Mouse (Mus musculus): ENCODE measurements around the gene Serpinb9c. TPM values are rescaled to one million over a fixed set of nuclear protein-coding genes. Genes with fewer than 3 reads are reported as not detected.
"Not testable (repeated sequence)": the region's sequence is repeated elsewhere in the genome, so short reads cannot be mapped to it uniquely, and the experiment has no call there.

Gene Serpinb9c
- not detected for total RNA-seq (2021)

DNA sequence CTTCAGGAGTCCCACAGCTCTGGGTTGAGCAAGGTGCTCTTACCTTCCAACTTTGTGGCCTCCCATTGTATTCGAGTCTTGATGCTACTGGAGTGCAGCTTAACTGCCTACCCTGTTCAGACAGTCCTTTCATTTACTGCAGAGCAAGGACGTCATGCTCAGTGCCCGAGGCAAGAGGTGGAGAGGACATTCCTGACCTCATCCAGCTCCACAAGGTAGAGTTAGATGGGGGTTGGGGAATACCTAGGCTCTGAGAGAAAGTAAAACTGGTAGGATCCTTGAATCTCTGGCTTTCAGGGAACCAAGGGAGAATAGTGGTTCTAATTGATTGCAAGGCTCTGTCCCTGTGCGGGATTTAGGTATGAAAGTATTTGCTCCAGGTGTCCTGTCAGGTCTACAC is at the start of gene Serpinb9c:
Gene Serpinb9c, minus strand, starts transcription at position 101 of the 400 bp plus-strand sequence.
- intact Hi-C loops (cut with DNase I), result no loop called here
- DNase-seq (ENCODE audit: low spot score in 2 of 2), result no peak

DNA sequence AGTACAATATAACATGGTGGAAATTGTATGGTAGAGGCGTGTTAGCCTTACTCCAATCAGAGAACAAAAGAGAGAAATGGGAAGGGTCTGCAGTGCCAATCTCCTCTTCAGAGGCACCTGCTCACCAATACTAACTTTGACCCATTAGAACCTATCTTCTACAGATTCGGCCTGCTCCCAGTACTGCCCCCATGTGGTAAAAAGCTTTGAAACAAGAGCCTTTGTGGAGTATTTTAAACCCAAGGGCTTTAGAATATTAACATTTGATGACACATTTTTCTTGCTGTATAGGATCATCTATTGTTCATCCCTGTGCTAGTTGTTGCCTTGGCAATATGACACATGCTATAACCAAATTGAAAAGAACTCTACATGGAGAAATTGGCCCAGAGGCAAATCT is 40.2 kb upstream of the Serpinb9c start:
- no peak for DNase-seq (ENCODE audit: low spot score in 2 of 2)
- intact Hi-C loops (cut with DNase I), result no loop called here

DNA sequence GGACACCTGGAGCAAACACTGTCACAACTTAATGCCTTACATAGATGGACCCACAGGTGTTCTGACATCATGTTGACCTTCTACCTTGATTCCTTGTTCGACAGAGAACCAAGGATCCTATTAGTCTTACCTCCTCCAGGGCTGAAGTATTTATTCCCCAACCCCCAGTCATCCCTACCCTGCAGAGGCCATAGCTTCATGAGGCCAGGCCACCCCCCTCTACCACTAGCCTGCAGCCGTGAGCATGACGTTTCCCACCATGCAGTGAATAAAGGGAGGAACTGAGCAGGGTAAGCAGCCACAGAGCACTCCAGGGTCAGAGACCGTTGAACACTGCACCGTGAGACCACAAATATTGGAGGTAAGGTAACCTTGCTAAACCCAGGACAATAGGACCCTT is 33.1 kb upstream of the Serpinb9c start, which contains the start of gene Serpinb9d:
Gene Serpinb9d, plus strand, starts transcription at position 301 of the 400 bp plus-strand sequence.
- no peak for DNase-seq (ENCODE audit: low spot score in 2 of 2)
- intact Hi-C loops (cut with DNase I), result no loop called here

DNA sequence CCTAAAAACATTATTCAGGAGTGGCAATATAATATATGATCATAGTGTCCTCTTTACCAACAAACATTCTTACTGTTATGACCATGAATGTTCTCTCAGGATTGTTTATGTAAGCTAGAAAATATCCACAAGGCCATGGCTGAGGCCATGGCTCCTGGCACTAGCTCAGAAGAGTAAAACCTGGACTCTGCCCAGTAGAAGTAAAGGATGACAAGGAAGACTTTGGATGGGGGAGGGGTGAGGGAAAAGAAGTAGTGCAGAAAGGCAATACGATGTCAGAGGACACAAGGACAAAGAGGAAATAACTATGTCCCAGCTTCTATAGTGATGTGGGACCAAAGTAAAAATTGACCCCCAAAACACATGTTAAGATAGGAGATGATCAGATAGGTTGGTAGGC is 30.9 kb upstream of the Serpinb9c start:
- intact Hi-C loops (cut with DNase I); DNase-seq (ENCODE audit: low spot score in 2 of 2): not testable (repeated sequence)

DNA sequence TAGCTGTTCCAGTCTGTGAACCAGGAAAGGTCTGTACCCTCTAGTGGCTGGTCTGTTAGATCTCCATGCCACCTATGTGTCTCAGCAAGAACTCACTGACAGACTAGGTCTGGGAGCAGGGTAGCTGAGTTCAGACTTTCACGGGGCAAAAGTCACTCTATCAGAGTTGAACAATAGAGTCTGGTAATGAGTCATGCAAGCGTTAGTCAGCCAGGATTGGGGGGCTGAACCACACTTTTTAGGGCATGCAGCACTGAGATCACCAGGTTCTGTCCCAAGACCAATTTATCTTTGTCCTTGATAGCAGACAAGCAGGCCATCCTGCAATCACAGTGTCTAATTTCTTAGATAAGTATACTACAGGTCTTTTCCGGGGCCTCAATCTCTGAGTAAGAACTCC is 18.1 kb downstream of the Serpinb9c start:
- intact Hi-C loops (cut with DNase I), result no loop called here
- DNase-seq (ENCODE audit: low spot score in 2 of 2), result no peak

DNA sequence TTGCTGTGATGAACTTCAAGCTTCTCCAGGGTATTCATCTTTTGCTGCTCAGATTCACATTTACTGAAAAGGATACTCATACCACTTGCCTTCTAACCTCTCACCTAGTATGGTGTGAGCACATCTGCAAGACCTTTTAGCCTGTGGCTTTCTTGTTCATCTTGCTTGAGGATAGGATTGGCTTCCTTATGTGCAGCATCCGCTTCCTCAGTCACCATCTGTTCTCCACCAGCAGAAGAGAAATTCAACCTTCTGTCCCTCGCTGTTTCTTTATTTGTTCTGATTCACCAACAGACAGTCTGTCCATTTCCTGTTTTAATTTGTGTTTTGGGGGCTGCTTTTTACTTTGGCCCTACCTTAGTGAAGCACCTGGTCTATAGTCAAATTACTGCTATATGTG is 21.8 kb downstream of the Serpinb9c start:
- DNase-seq (ENCODE audit: low spot score in 2 of 2), result peak; percentile 6 to 7
- intact Hi-C loops (cut with DNase I), result no loop called here

DNA sequence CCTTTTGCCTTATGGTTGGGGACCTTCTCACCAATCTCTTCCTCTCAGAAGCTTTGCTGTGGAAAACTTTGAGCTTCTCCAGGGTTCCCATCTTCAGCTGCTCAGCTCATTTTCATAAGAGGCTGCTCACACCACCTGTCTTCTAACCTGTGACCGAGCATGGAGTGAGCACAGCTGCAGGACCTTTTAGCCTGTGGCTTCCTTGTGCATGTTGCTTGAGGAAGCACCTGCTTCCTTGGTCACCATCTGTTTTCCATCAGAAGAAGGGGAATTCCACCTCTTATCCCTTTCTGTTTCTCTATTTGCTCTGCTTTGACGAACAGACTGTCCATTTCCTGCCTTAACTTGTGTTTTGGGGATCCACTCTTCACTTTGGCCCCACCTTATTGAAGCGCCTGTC is 46.5 kb downstream of the Serpinb9c start:
- intact Hi-C loops (cut with DNase I), result no loop called here
- DNase-seq (ENCODE audit: low spot score in 2 of 2), result no peak

DNA sequence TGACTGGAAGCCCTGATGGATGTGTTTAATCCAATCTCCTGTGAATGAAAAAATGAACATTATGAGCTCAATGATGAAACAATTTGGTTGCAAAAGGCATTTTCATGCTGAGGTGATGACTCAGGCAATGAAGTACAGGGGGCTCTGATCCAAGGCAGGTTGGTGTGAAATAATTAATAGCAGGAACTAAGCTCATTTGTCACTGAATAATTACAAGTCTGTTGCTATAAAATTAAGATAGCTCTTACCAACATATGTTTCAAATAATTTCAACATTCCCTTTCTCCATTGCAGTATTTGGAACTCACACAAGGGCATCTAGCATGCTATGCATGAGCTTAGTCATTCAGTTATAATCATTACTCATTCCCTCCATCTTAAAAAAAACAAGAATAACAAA is 53.9 kb downstream of the Serpinb9c start:
- intact Hi-C loops (cut with DNase I), result no loop called here
- DNase-seq (ENCODE audit: low spot score in 2 of 2), result no peak

Other genes with a start within 250 kb of the Serpinb9c start
- 1 to 10 TPM; 1.7 to 3.2 TPM for gene Serpinb6b, start 194.5 kb downstream of the Serpinb9c start, total RNA-seq (2021)
- gene Serpinb9, start 156.5 kb downstream of the Serpinb9c start, total RNA-seq (2021), result 1 to 10 TPM; 4.3 to 4.6 TPM
- gene Serpinb9b, start 132.3 kb downstream of the Serpinb9c start, total RNA-seq (2021), result not detected
- gene Serpinb1b, start 81.2 kb downstream of the Serpinb9c start, total RNA-seq (2021), result 1 to 10 TPM; 1.2 TPM
- not detected for gene Serpinb9d, start 33.2 kb upstream of the Serpinb9c start, total RNA-seq (2021)
- not detected for gene Serpinb9e, start 89.9 kb upstream of the Serpinb9c start, total RNA-seq (2021)
- gene Serpinb9f, start 164.3 kb upstream of the Serpinb9c start, total RNA-seq (2021), result not detected
- gene Gm11397, start 236.0 kb upstream of the Serpinb9c start, total RNA-seq (2021), result not detected